Mouse (Mus musculus): ENCODE measurements around the gene Stambpl1.
"Not testable (repeated sequence)": the region's sequence is repeated elsewhere in the genome, so short reads cannot be mapped to it uniquely, and the experiment has no call there.

DNA sequence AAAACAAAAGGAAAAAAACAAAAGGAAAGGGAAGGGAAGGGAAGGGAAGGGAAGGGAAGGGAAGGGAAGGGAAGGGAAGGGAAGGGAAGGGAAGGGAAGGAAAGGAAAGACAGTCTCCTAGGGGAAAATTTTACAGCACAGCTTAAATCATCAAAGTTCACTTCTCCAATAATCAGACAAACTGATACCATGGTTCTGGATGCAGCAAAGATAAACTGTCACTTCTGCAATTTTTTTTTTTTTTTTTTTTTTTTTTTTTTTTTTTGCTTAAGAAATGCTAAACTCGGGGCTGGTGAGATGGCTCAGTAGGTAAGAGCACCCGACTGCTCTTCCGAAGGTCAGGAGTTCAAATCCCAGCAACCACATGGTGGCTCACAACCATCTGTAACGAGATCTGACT is 14.1 kb downstream of the Stambpl1 start:
- not testable (repeated sequence) for TF ChIP-seq CTCF (IDR thresholded peaks at IDR 0.05; ENCODE audit: low read depth); EP300 (optimal IDR thresholded peaks at IDR 0.05)

Measured in stomach, postnatal 0 days (tissue).